Mouse (Mus musculus) MEL (cell line): ENCODE data around the gene Smg1.

Experiments
- CTCF ChIP-seq, 3 experiments: IDR thresholded peaks in 2 of 3; conservative IDR thresholded peaks in 1 of 3; 2 replicates each; pipeline ENCODE4 v1.5.1; 2011 to 2012; ENCODE audit warnings: low read length in 3 of 3, low read depth in 2 of 3, mild to moderate bottlenecking in 2 of 3, improper control_type of control experiment in 1 of 3, inconsistent platforms in 1 of 3, mixed read lengths in 1 of 3, moderate library complexity in 1 of 3; ENCODE audit not compliant: control insufficient read depth in 1 of 3, insufficient read depth in 1 of 3, poor library complexity in 1 of 3, severe bottlenecking in 1 of 3
- ELF1 ChIP-seq: IDR thresholded peaks from 2 replicates; pipeline ENCODE4 v1.6.1; 2014; ENCODE audit warnings: low read depth, mild to moderate bottlenecking, inconsistent platforms, low read length, improper control_type of control experiment, moderate library complexity
- ETS1 ChIP-seq: IDR thresholded peaks from 2 replicates; pipeline ENCODE4 v1.6.1; 2012; ENCODE audit warnings: low read depth, mild to moderate bottlenecking, inconsistent platforms, low read length, improper control_type of control experiment, moderate library complexity
- JUND ChIP-seq: IDR thresholded peaks from 2 replicates; pipeline ENCODE4 v1.6.1; 2011; ENCODE audit warnings: low read depth, mild to moderate bottlenecking, improper control_type of control experiment, low read length
- NRF1 ChIP-seq: IDR thresholded peaks from 2 replicates; pipeline ENCODE4 v1.6.1; 2014; ENCODE audit warnings: low read depth, mild to moderate bottlenecking, inconsistent platforms, low read length, improper control_type of control experiment, moderate library complexity; ENCODE audit not compliant: poor library complexity, insufficient read depth, severe bottlenecking
- POLR2A ChIP-seq, 2 experiments: IDR thresholded peaks; 2 replicates each; pipeline ENCODE4 v1.6.1; 2011 to 2012; ENCODE audit warnings: low read length in 2 of 2, mild to moderate bottlenecking in 2 of 2, control low read depth in 1 of 2, improper control_type of control experiment in 1 of 2, low read depth in 1 of 2, moderate library complexity in 1 of 2; ENCODE audit not compliant: control insufficient read depth in 1 of 2, insufficient read depth in 1 of 2, poor library complexity in 1 of 2
- RAD21 ChIP-seq: IDR thresholded peaks from 2 replicates; pipeline ENCODE4 v1.6.1; 2011; ENCODE audit warnings: mild to moderate bottlenecking, low read depth, low read length, improper control_type of control experiment
- SIN3A ChIP-seq: IDR thresholded peaks from 2 replicates; pipeline ENCODE4 v1.6.1; 2012; ENCODE audit warnings: low read length, improper control_type of control experiment, inconsistent platforms
- TAL1 ChIP-seq: IDR thresholded peaks from 2 replicates; pipeline ENCODE4 v1.6.1; 2012; ENCODE audit warnings: mild to moderate bottlenecking, inconsistent platforms, low read length, moderate library complexity, mixed read lengths
- USF1 ChIP-seq: IDR thresholded peaks from 2 replicates; pipeline ENCODE4 v1.6.1; 2014; ENCODE audit warnings: low read depth, mild to moderate bottlenecking, inconsistent platforms, low read length, improper control_type of control experiment, moderate library complexity
- USF2 ChIP-seq, 2 experiments: IDR thresholded peaks; 2 replicates each; pipeline ENCODE4 v1.6.1; 2011 to 2012; ENCODE audit warnings: improper control_type of control experiment in 2 of 2, low read length in 2 of 2, borderline replicate concordance in 1 of 2, inconsistent platforms in 1 of 2, low read depth in 1 of 2, mild to moderate bottlenecking in 1 of 2; ENCODE audit not compliant: insufficient read depth in 1 of 2
- ZKSCAN1 ChIP-seq: IDR thresholded peaks from 2 replicates; pipeline ENCODE4 v1.6.1; 2012; ENCODE audit warnings: low read depth, mild to moderate bottlenecking, inconsistent platforms, low read length, improper control_type of control experiment, moderate library complexity

GRCm38 (mm10) chr7:118116787-118117538, 126.5 kb downstream of the Smg1 start:
- TF ChIP-seq JUND (no peak), SIN3A (no peak), CTCF (IDR thresholded peaks at IDR 0.05 in 2 of 3, conservative IDR thresholded peaks at IDR 0.05 in 1 of 3; ENCODE audit: control insufficient read depth in 1 of 3, insufficient read depth in 1 of 3, low read depth in 2 of 3, low read length in 3 of 3, poor library complexity in 1 of 3, severe bottlenecking in 1 of 3) (no peak), TAL1 (no peak), USF1 (no peak), RAD21 (no peak), ELF1 (no peak), USF2 (IDR thresholded peaks at IDR 0.05; ENCODE audit: borderline replicate concordance in 1 of 2, insufficient read depth in 1 of 2, low read depth in 1 of 2, low read length in 2 of 2) (no peak), NRF1 (no peak), POLR2A (IDR thresholded peaks at IDR 0.05; ENCODE audit: control insufficient read depth in 1 of 2, insufficient read depth in 1 of 2, low read depth in 1 of 2, low read length in 2 of 2, poor library complexity in 1 of 2) (no peak), ETS1 (no peak), ZKSCAN1 (no peak)
